Mouse (Mus musculus): ENCODE measurements around the gene Vps45. TPM values are rescaled to one million over a fixed set of nuclear protein-coding genes. Genes with fewer than 3 reads are reported as not detected.
A peak's percentile ranks its signal among the peaks of the same experiment; 100 is the strongest.
"Not testable (repeated sequence)": the region's sequence is repeated elsewhere in the genome, so short reads cannot be mapped to it uniquely, and the experiment has no call there.

Gene Vps45
- total RNA-seq, 2 experiments from 2014 or later, result 42.2 to 45.0 TPM

DNA sequence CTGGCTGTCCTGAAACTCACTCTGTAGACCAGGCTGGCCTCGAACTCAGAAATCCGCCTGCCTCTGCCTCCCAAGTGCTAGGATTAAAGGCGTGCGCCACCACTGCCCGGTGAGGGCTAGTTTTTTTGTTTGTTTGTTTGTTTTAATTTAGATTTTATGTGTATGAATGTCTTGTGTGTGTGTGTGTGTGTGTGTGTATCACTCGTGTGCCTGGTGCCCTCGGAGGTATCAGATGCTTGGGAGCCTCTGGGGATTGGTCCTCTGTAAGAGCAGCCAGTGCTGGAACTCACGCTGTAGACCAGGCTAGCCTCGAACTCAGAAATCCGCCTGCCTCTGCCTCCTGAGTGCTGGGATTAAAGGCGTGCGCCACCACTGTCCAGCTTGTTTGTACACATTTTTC, 106.7 kb downstream of the Vps45 start:
- DNase-seq (ENCODE audit: extremely low spot score in 1 of 2, low spot score in 1 of 2), result not testable (repeated sequence)

DNA sequence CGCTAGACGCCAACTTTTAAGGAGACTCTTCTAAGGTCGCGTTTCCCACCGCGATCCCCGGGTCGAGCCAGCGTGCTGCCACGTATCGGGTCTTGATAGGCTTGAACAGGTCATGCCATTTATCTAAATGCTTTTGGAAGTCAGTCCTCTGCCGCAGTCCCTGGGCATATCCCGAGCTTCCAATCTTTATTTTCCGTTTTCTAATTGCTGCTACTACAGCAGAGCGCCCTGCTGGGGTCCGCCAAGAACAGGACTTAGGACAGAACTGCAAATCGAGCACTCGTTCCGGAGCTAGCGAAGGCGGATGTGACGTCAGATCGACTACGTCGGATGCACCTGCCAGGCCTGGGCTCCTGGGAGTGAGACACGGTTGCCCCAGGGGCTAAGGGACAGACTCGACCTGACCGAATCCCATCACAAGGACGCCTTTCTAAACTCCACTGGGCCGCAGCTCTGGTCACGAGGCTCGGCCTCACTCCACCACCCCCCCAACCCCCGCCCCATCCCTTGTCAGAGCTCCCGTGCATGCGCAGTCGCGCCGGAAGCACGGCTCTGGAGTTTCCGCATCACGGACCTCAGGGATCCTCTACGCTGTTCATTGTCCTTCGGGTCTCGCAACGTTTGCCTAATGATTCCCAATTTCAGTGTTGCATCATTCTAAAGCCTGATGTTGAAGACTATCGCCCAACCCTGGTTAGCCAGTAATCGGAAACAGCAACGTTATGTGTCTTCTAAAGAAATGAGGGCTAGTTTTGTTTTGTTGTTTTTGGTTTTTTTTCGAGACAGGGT, 107.3 kb downstream of the Vps45 start:
- peak; percentile 83 to 97 for DNase-seq (ENCODE audit: extremely low spot score in 1 of 2, low spot score in 1 of 2)

Other genes starting within 250 kb of the Vps45 start
- gene Rprd2, start 239.6 kb downstream of the Vps45 start, total RNA-seq (2021), result 10 to 100 TPM; 62.3 to 69.6 TPM
- 10 to 100 TPM; 29.2 to 33.7 TPM for gene Prpf3, start 202.6 kb downstream of the Vps45 start, total RNA-seq (2021)
- 100 to 1,000 TPM; 151 to 172 TPM for gene Mrps21, start 186.9 kb downstream of the Vps45 start, total RNA-seq (2021)
- 10 to 100 TPM in 1 of 2 experiments, 1 to 10 TPM in 1; 9.4 to 11.5 TPM for gene Ciart, start 176.2 kb downstream of the Vps45 start, total RNA-seq (2021)
- gene BC028528, start 166.5 kb downstream of the Vps45 start, total RNA-seq (2021), result 1 to 10 TPM; 4.2 to 6.5 TPM
- 10 to 100 TPM; 71.6 to 76.2 TPM for gene Aph1a, start 164.5 kb downstream of the Vps45 start, total RNA-seq (2021)
- gene Car14, start 153.8 kb downstream of the Vps45 start, total RNA-seq (2021), result 10 to 100 TPM; 12.7 to 13.4 TPM
- 10 to 100 TPM; 73.8 to 73.9 TPM for gene Anp32e, start 129.2 kb downstream of the Vps45 start, total RNA-seq (2021)
- 10 to 100 TPM; 37.0 to 41.3 TPM for gene Plekho1, start 62.5 kb downstream of the Vps45 start, total RNA-seq (2021)
- 10 to 100 TPM; 31.9 to 33.6 TPM for gene Otud7b, start 46.1 kb upstream of the Vps45 start, total RNA-seq (2021)
- 1 to 10 TPM; 3.8 to 4.4 TPM for gene Mtmr11, start 103.5 kb upstream of the Vps45 start, total RNA-seq (2021)
- gene Sf3b4, start 113.9 kb upstream of the Vps45 start, total RNA-seq (2021), result 10 to 100 TPM; 45.8 to 49.4 TPM
- gene Sv2a, start 122.7 kb upstream of the Vps45 start, total RNA-seq (2021), result 100 to 1,000 TPM; 379 to 381 TPM
- gene Bola1, start 161.2 kb upstream of the Vps45 start, total RNA-seq (2021), result 10 to 100 TPM; 16.5 to 17.9 TPM
- gene Hist2h2ab, start 161.4 kb upstream of the Vps45 start, total RNA-seq (2021), result 1 to 10 TPM; 8.5 to 9.2 TPM
- gene Hist2h2ac, start 162.4 kb upstream of the Vps45 start, total RNA-seq (2021), result 10 to 100 TPM; 23.0 to 27.5 TPM
- 1 to 10 TPM; 5.6 to 5.9 TPM for gene Hist2h2be, start 162.7 kb upstream of the Vps45 start, total RNA-seq (2021)
- 10 to 100 TPM in 1 of 2 experiments, 1 to 10 TPM in 1; 9.9 to 11.0 TPM for gene Hist2h3c2, start 180.7 kb upstream of the Vps45 start, total RNA-seq (2021)
- gene Hist2h2aa2, start 181.8 kb upstream of the Vps45 start, total RNA-seq (2021), result 100 to 1,000 TPM; 225 TPM
- gene Hist2h2aa1, start 187.0 kb upstream of the Vps45 start, total RNA-seq (2021), result 1 to 10 TPM; 3.0 to 6.9 TPM
- not detected for gene Hist2h3c1, start 188.2 kb upstream of the Vps45 start, total RNA-seq (2021)
- gene Hist2h4, start 204.8 kb upstream of the Vps45 start, total RNA-seq (2021), result 10 to 100 TPM; 23.8 to 28.4 TPM
- 10 to 100 TPM; 41.9 to 53.6 TPM for gene Hist2h3b, start 210.2 kb upstream of the Vps45 start, total RNA-seq (2021)
- gene Hist2h2bb, start 211.3 kb upstream of the Vps45 start, total RNA-seq (2021), result 100 to 1,000 TPM; 110 to 123 TPM
- gene Fcgr1, start 235.5 kb upstream of the Vps45 start, total RNA-seq (2021), result 1 to 10 TPM; 2.9 to 3.3 TPM